Mouse (Mus musculus) spleen, adult 12 weeks (tissue): ENCODE results near the gene Fgd5.

Experiments used
- DNase-seq: peaks from one replicate; pipeline ENCODE4 v3.0.0; 2022; ENCODE audit warnings: low spot score

Fgd5 gene

DNA sequence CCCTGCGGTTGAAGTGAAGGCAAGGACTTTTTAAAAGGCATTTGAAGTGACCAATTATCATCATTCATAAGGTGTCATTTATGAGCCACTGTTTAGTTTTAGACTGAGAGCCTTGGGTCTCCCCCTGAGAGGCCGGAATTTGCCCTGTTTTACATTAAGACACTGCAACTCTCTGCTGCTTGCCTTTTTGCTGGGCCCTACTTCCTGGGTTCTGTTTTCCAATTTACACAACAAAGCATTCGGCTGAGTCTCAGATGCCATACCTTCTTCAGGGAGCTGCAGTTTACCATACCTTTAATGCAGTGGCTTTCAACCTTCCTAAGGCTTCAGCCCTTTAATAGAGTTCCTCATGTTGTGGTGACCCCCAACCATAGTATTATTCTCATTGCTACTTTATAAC is 26.1 kb downstream of the Fgd5 start:
- DNase-seq = no peak

DNA sequence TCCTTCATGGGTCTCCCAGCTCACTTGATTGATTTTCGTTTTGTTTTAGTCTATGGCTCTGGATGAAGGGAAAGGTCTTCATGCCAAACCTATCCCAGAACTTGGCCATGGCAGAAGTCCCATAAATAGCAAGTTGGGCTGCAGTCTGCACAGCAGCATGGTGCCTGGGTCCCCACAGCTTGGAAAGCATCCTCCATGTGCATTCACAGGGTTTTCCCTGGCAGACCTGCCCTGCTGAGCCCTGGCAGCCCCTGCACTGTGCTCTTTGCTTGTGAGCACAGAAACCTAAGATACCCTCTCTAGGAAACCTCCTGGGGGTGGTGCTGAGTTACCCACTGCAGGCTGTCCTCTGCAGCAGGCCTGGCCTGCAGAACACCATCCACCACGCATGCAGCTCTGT is 32.2 kb downstream of the Fgd5 start:
- DNase-seq = no peak

DNA sequence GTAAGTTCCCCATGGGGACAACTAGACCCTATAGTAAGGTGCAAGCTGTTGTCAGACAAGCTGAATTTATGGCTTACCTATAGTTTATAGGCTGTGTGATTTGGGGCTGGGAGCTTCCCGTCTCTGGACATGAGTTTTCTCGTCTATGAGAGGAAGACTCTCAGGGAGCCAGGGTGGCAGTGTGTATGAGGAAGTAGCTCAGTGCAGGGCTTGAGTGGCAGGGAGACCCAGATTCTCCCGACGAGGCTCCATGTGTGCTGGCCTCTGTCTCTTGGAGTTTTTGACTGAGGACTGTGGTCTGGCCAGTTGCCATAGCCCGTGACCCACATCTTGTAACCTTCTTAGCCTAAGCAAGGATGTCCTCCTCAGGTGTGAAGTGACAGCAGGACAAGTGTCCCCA is 33.7 kb downstream of the Fgd5 start:
- no peak for DNase-seq

DNA sequence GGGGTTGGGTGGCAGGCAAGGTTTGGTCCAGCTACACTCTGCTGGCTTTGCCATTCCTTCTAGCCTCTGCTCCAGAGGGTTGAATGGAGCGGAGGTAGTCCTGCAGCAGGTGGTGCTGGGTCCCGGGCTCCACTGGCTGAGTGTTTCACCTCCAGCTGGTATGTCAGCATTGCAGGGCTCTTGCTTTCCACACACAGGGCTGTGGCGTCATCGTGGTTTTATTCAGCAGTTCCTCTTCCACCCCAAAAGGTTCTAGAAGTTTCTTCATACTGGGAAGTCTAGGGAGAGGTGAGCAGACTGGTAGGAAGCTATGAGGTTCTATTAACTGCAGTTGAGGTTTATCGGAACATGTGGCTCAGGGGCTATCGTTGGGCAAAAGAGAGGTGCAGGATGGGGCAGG is 34.4 kb downstream of the Fgd5 start:
- DNase-seq = no peak

DNA sequence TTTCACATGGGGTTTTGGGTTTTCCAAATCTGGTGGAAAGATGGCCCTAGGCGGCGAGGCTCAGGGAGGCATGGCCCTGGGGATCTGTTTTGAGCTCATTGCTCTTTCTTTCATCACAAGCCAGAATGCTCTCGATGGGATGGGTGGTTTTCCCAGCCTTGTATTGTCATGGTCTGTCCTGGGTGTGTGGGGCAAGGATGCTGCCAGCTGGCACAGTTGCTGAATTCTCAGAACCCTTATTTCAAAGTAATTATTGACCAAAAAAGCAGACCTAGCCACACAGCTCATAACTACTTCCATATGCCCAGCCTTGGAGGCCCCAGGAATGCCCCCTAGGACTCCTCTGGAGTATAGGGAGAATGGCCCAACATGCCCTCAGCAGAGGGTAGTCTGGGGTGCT is 34.9 kb downstream of the Fgd5 start:
- no peak for DNase-seq

DNA sequence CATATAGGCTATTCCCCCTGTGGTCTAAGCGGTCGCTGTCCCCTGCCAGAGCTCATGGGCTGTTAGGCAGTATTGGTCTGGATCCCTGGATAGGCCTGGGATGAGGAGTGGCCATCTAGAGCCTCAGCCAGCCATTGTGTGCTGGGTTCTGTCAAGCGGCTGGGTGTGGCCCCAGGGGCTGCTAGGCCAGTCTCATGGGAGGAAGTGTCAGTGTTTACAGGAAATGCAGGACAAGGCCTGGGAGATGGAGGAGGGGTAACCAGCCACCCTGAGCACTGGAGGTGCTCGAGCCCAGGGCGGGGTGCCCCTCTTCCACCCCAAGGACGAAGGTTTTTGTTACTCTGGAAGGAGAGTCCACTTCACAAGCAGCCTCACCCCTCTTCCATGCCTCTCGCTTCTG is 36.3 kb downstream of the Fgd5 start:
- DNase-seq = no peak

DNA sequence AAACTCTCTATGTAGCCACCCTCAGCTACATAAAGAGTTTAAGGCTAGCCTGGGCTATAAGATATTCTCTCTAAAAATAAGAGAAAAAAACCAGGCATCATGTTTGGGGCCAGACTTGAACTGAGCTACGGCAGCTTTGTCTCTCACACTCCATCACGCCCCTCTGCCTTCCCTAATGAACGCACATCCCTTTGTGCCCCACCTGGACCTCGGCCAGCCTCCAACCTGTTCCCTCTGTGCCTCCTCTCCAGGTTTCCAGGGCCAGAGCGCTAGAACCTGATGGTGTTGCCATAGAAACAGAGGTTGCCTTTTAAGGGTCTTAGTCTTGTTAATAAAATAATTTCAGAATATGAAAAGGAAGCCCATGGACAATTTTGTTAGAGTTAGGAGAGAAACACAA is 37.2 kb downstream of the Fgd5 start:
- no peak for DNase-seq

DNA sequence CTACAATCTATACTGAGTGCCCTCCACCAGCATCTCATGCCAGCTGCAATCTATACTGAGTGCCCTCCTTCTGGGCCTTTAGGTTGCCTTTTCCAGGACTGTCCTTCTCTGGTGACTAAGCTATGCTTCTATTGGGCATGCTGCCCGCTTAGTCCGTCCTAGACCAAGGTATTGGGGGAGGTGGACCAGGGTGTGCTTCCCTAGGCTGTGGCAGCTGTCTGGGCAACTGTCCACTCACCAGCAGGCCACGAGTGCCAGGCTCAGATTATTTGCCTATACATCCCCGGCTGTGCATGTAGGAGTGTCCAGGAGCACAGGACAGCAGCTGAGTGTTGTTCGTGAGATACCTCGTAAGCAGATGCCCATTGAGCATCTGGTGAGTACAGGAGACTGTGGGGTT is 38.1 kb downstream of the Fgd5 start:
- DNase-seq = no peak

DNA sequence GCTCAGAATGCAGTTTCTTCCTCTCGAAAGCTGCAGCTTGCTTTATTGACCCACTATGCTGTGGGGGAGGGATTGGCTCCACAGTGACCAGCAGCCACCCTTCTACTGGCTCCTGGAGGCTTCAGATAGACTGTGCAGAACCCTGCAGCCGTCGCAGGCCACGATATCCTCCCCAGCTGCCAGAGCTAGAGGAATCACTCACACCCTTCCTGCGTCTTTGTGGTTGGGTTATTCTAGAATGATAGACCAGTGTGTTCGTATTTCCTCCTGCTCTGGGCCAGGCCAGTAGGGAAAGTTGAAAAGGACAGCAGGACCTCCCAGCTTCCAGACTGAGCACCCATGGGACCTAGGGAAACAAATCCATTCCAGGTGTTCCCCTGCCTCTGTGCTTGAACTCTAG is 39.7 kb downstream of the Fgd5 start:
- no peak for DNase-seq

DNA sequence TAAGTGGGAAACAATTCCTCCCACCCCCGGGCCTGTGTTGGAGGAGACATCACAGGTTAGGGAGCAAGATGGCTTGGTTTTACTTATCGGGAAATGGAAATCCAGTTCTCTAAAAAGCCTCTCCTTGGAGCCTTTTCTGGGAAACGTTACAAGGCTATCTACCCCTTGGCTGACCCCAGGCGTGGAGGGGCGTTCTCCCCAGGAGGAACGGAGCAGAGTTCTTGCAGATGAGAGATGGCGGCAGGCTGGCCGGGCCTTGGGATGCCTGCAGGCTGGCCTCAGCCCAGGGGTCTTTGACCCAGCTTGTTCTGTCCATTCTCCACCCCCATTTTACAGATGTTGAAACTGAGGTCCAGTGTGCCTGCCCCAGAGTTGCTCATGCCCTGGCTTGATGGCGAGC is 42.4 kb downstream of the Fgd5 start:
- DNase-seq = no peak

DNA sequence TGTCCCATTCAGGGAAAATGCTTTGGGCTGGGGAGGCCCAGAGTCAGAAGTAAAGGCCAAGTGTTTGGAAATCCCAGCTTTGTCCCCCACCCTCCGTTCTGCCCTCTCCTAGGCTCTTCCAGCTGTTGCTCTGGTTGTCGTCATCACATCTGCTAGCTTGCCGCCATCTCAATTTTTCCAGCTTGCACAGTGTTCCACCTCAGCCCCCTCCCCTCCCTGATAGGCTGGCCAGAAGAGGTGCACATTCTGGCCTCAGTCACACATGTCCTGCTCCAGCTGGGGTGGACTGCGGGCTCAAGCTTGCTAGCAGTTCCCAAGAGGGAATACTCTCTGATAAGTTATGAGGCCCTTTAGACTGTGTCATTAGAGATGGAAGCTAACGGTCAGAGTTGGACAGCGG is 42.8 kb downstream of the Fgd5 start:
- DNase-seq = no peak

DNA sequence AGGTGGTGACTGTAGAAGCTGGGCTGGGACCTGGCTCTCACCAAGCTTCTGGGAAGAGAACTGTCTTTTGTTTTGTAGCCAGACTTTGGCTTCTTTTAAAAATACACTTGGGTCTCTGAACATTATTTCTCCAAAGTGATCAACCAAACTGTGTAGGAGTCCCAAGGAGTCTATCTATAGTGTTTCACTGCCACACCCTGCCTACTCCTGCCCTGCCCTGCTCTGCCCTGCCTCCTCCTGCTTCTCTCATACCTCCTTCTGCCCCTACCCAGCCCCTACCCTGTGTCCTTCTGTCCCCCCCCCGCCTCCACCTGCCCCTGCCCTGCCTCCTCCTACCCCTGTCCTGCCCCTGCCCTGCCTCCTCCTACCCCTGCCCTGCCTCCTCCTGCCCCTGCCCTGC is 46.6 kb downstream of the Fgd5 start:
- no peak for DNase-seq

DNA sequence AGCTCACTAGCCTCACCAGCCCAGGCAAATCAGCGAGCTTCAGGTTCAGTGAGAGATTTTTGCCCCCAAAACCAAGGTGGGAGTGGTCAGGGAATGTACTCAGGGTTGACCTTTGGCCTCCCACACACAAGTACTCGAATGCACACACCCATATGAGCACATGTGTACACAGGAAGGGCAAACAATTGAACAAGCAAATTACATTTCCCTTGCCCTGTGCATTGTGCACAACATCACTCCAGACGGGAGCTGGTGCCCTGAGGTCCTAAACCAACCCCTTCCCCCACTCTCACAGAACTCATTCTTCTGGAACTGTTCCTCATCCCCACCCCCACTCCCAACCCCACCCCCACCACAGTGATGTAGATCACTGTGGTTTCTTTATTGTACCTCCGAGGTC is 48.7 kb downstream of the Fgd5 start:
- DNase-seq = no peak

DNA sequence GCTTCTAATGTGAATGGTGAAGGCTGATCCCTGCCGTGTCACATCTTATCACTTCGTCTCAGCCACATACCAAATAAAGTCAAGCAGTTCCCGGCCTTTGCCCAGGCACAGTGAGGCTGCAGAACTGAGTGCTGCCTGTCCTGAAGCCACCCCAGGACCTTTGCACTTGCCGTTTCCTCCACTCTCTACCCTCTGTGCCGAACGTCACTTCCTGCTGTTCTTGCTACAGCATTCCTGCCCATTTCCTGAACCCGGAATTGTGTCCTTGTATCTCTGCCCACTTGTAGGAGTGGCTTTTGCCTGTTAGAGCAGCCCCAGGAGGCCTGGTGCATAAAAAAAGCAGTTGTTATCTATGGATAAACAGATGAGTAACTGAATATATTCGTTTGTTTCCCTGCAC is 52.0 kb downstream of the Fgd5 start:
- DNase-seq = no peak

DNA sequence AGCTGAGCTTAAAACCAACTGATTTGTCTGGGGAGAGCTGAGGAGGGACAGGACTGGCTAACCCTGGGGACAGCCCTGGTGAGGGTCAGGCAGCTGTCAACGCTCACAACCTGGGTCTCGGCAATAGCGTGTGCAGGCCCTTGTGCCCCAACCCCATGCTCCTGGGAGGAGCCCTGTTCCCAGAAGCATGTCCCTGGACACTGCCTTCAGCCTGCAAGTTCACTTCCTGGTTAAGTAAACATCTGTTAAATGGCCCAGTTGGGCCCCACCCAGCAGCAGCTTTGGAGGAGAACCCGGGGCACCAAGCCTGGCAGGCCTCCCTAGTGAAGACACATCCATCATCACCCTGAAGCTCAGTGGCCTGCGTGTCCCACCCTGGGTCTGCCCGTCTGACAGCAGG is 56.0 kb downstream of the Fgd5 start:
- no peak for DNase-seq

DNA sequence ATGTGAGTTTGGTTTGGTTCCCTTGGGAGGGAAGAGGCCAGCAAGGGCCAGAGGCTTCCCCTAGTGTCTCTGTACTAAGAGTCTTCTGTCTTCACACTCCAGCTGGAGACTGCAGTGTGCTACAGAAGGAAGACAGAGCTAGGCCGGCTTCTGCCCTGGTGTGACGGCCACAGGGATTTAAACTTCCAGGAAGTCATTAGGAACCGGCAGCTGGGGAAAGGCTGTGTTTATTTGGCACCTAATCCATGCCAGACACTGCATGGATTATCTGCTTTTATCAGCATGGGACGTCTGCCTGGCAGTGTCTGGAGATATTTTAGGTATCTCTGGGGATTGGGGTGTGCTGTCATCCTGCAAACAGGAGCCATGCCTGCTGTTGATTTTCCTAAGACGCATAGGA is 57.7 kb downstream of the Fgd5 start:
- no peak for DNase-seq

DNA sequence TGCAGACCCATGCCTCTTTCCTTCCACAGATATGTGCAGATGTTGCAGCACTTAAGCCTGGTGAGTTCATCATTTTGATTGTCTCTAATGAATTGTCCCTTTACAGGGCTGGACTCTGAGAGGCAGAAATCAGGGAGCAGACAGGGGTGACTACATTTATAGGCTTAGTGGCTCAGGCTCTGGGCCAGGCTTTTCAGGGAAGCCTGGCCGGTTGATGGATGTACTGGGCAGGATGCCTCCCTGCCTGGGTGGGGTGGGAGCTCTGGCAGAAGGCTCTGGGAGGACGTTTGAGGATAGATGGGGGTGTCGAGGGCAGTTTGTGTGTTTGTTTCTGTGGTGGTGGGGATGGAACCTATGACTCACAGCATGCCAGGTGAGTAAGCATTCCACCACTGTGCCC is 59.5 kb downstream of the Fgd5 start:
- no peak for DNase-seq

DNA sequence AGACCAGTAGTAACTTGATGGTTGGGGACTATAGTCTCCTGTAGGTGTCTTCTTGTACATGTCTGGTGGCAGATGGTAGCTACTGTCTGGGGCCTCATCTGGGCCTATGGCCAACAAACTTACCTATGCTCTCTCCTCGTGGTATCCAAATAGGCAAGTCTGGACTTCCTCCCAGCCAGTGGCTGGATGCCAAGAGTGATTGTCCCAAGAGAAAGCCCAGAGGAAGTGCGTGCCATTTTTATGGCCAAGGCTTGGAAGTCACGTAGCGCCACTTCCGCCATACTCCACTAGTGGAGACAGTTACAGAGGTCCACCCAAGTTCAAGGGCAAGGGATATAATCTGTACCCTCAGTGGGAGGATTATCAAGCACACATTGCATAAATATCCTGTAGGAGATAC is 62.6 kb downstream of the Fgd5 start:
- no peak for DNase-seq

DNA sequence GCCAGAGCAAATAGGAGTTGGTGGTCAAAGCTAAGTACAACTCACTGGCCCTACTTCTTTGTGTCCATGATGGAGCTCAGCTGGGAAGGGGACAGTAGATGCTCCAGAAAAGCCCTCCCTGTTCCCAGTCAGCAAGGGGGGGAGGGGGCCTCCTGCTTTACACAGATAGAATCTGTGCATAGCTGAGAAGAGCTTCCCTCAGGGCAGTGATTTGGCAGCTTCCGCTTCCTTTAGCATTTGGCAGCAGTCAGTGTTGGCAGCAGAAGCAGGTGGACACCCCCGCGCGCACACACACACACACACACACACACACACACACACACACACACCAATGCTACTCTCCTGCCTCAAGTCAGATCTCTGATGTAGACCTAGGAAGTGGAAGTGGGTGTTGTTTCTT is 63.4 kb downstream of the Fgd5 start:
- no peak for DNase-seq

DNA sequence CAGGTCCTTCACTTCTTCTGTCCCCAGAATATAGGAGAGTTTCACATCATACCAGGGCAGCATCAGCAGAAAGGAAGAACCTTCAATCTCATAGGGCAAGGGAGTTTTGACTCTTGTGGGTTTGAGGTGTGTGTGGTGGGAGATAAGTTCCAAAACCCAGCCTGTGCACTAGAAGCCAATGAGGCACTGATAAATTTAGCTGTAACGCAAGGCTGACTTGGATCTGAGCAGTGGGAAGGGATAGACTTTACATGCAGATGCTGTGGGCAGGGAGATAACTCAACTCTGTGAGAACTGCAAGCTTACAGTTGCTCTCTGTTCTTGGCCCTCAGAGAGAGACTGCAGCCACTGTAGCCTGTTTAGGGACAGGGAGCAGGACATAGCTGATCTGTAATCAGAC is 64.2 kb downstream of the Fgd5 start:
- no peak for DNase-seq

DNA sequence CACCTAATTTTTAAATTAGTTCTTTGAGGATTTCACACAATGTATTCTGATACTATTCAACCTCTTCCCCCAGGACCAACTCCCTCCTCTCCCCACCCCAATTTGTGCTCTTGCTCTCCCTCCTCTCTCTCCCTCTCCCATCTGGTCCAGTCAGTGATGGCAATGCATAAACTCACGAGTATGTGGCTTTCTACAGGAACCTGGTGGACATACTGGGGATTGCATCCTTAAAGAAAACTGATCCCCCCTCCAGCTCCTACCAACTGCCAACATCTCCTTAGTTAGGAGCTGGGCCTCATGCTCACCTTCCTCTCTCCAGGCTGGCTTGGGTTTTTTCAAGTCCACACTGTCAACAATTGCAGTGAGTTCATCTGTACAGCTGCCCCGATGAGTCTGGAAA is 79.1 kb downstream of the Fgd5 start:
- DNase-seq = no peak

DNA sequence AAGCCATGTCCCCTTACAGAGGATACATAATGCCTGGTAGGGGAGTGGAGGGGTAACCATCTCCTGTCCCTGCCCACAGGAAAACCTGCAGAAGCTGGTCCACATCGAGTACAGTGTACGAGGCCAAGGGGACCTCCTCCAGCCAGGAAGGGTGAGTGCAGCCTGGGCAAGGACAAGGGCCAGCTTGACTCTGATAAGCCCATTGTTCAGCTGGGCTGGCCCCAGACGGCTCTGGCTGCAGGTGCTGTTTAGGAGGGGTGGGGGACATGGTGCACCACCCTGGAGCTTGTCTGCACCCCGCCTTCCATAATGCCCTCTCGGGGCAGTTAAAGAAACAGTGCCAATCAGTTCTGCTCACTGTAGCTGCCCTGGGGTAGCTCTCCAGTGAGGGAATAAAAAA is 83.0 kb downstream of the Fgd5 start:
- DNase-seq = no peak

DNA sequence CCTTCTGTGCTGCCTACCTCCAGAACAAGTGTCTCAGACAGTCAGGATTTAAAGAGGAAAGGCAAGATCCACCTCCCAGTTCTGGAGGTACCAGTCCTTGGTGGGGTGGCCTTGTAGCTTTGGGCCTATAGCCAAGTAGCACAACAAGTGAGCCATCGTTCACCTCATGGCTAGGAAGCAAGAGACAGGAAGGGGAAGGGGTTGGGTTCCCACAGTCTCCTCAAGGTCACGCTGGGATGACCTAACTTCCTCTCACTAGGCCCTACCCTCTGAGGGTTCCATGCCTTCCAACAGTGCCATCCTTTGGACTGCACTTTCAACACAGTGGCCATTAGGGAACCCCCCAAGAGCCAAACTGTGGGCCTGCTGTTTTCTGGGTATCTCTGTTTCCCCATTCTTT is 84.8 kb downstream of the Fgd5 start:
- DNase-seq = no peak

DNA sequence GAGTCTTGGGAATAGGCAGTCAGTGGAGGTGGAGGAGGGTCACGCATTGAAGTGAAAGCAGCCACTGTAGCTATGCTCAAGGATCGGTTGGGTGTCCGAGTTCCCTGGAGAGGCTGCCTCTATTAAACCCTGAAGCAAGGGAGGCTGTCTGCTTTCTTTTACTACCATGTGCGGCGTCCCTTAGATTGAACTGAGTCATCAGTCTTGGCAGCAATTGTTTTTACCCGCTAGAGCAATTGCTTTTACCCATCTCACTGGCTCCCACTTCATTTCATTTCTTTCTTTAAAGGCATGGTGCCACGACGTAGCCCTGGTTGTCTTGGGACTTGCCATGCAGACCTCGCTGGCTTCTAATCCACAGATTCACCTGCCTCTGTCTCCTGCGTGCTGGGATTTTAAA is 85.4 kb downstream of the Fgd5 start:
- no peak for DNase-seq

DNA sequence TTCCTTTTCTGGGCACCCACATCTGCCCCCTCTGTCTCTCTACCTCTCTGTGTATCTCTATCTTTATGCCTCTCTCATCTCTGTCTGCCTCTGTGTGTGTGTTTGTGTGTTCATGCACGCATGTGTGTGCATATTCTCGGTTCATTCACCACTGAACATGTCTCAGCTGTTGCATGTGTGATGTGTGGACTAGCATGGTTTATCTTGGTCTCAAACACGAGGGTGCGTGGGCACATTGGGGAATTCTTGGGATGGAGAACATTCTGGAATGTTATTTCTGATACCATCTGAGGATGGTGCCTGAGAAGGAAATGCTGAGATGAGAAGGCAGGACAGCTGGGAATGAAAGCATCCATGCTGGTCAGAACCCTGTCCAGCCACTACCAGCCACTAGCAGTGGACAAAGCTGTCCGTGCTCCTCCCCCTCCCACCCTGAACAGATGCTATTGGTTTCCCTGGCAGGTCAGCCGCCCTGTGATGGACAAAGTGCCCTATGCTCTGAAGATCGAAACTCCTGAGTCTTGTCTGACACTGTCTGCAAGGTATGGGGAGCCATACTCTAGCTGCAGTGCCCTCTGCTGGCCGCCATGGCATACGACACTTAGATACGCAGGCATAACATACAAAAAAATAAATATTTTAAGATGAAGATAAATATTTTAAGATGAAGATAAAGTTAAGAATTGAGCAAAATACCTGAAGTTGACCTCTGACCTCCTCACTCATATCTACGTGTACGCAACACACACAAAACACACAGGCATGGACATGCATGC is 87.2 kb downstream of the Fgd5 start:
- DNase-seq = no peak
